Mouse (Mus musculus): ENCODE measurements around the gene Arsb.
"Not testable (repeated sequence)": the region's sequence is repeated elsewhere in the genome, so short reads cannot be mapped to it uniquely, and the experiment has no call there.

Gene Arsb

DNA sequence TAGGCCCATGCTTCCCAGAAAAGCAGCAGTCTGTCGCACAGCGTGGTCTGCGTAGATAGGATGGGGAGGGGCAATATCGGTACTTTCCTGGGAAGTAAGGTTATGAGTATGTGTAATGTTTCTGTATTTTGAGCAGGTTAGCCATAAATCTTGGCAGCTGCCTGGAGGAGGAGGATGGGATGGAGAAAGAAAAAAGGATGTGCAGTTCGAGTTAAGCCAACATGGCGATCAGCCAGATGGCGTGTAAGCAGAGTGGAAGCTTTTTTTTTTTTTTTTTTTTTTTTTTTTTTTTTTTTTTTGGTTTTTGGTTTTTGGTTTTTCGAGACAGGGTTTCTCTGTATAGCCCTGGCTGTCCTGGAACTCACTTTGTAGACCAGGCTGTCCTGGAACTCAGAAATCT is 214.3 kb downstream of the Arsb start:
- DNase-seq (ENCODE audit: low spot score) = not testable (repeated sequence)

DNA sequence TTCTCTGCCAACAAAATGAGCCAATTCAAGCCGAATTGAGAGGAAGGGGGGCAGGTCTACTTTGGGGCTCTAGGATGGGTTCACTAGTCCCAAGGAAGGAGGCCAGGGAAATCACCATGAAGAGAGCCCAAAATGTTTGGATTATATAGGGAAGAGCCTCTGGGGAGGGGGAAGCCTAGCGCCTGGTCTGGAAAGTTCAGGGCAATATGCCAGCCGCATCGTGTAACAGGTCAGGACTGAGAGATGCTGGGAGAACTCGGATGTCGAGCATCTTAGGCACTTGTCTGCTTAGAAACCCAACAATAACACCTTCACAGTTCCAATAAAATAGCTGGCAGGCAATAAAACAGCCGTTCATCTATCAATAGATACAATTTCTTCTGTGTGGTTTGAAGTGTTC is 216.2 kb downstream of the Arsb start:
- DNase-seq (ENCODE audit: low spot score) = no peak

DNA sequence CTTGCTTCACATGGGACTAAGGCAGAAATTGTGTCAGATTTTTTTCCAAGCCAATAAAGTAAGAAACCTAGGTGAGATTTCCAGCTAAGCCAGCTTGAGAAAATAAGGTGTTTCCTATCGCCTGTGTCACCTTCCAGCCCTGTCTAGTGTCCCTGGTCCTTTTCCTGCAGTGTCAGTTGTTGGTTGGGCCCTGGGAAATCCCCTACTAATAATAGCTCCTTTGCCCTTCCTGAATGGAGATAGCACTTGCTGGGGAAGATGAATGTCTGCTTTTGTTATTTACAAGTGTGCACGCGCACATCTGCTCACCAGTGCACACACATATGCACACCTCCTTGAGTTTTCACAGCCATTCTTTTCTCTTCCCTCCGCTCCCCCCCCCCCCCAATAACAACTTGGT is 217.8 kb downstream of the Arsb start:
- no peak for DNase-seq (ENCODE audit: low spot score)

DNA sequence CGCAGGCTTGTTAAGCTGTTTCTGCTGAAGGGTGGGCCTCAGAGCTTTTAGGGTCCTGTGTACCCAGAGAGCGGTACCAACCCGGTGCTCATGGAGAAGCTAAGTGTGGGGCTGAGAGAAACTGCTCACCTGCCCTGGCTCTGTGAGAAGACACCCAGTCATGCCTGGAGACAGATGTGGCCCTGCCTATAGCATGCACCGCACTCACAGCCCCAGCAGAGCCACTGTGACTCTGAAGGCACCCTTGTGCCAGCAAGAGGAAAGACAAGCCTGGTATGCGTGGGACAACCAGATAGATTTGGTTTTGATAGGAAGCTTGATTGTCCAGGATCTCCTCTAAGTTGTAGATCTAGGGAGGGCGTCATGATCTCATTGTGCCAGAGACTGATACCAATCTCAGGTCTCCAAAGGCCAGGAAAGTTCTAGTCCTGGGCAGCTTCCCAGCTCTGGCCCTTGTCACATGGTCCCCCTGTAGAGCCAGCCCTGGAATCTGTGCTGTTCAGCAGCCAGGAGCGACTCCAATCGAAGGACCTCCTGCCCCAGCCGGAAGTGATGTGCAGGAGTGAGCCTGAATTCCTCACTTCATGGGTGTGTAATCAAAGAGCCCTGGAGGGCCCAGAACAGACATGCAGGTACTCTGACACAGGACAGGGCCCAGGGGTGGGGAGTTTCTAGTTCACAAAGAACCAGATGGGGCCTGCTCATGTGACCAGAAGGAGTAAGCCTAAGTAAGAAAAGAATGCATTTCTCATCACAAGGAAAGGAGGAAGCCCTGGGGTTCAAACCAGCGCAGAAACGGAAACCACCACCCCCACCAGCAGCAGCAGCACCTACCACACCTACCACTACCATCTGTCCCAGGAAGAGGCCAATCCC is 218.5 kb downstream of the Arsb start:
- DNase-seq (ENCODE audit: low spot score) = no peak

DNA sequence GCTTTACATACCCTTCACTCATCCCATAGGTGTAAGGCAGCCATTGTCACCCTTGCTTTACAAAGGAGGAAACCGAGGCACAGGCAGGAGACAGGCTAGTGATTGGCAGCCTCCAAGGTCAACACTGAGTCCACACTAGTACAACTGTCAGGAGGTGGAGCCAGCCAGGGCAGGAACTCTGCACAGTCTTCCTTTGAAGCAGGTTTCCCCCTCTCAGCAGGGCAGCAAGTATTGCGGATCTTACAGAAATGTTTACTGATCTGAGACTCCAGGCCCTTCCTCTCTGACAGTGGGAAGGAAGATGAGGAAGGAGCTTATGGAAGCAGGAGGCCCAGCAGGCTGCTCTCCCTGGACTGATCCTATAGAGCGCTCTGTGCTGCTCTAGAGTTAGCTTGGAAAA is 219.4 kb downstream of the Arsb start:
- DNase-seq (ENCODE audit: low spot score) = no peak

DNA sequence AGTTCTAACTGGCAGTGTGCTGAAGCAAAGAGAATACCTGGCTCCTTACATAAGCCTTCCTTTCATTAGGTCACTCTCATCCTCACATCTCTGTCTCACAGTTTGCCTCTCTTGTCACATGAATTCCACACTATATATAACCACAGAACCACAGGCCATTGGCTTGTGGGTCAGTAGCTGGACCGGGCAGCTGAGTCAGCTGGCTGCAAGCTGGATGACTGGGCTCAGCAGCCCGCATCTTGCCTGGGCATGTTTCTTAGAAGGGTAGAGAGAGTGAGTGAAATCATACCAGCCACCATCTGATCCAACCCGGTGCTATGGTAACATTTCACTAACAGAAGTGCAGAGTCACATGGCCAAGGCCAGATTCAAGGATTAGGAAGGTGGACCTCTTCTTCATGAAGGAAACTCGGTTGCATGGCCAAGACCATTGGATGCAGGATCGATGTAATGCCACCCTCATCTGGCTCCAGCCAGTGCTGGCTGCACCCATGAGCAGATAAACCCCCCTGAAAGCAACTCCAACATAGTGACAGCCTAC is 221.0 kb downstream of the Arsb start:
- DNase-seq (ENCODE audit: low spot score) = no peak

Data from lung, postnatal 25 days (tissue).